Mouse (Mus musculus): Measurements from ENCODE around the gene Gm28374. TPM values are rescaled to one million over a fixed set of nuclear protein-coding genes. Genes with fewer than 3 reads are reported as not detected.

The Gm28374 gene
- polyA plus RNA-seq, 1 experiment from 2014 or later: 1.0 TPM

GRCm38 (mm10) chr19:6071261-6071660 lies 10.8 kb downstream of the Gm28374 start:
- H3K9ac ChIP-seq: no peak overlapping the region
- H3K4me3 ChIP-seq (ENCODE audit: low read depth, low read length): no peak overlapping the region
- H3K9me3 ChIP-seq (ENCODE audit: low read depth, low read length): no peaks in the 10 kb centered on the region
- no peak for TF ChIP-seq CTCF (IDR thresholded peaks at IDR 0.05; ENCODE audit: low read depth)
- peaks cover 58% of the 10 kb centered on the region for H3K36me3 ChIP-seq (ENCODE audit: insufficient read depth)
- no peak overlapping the region for H3K4me2 ChIP-seq
- 91% methylated on average over 19 of the region's 19 CpGs for WGBS
- H3K27ac ChIP-seq (ENCODE audit: low read depth): no peak overlapping the region
- peaks cover 12% of the 10 kb centered on the region; the same call in 1 of the 2 replicates for H3K4me1 ChIP-seq (ENCODE audit: insufficient read depth)
- H3K27me3 ChIP-seq (ENCODE audit: insufficient read depth, low read length): no peaks in the 10 kb centered on the region
- ATAC-seq (ENCODE audit: insufficient read depth) (no peak), DNase-seq (no peak)

- WGBS: 86% methylated on average over 31 of the region's 31 CpGs
- no peak overlapping the region for H3K4me2 ChIP-seq
- H3K4me3 ChIP-seq (ENCODE audit: low read depth, low read length): no peak overlapping the region
- DNase-seq: no peak
- H3K4me1 ChIP-seq (ENCODE audit: insufficient read depth): peaks cover 7% of the 10 kb centered on the region; the same call in 1 of the 2 replicates
- no peak overlapping the region for H3K27ac ChIP-seq (ENCODE audit: low read depth)
- no peak for ATAC-seq (ENCODE audit: insufficient read depth)
- H3K9me3 ChIP-seq (ENCODE audit: low read depth, low read length): no peaks in the 10 kb centered on the region
- no peak for TF ChIP-seq CTCF (IDR thresholded peaks at IDR 0.05; ENCODE audit: low read depth)
- H3K9ac ChIP-seq: no peak overlapping the region
- H3K27me3 ChIP-seq (ENCODE audit: insufficient read depth, low read length): no peaks in the 10 kb centered on the region
- H3K36me3 ChIP-seq (ENCODE audit: insufficient read depth): peaks cover 58% of the 10 kb centered on the region
Measured at GRCm38 (mm10) chr19:6070571-6071250, 11.3 kb downstream of the Gm28374 start.

- WGBS: 83% methylated on average over 10 of the region's 10 CpGs
- Histone ChIP-seq H3K4me1 (ENCODE audit: insufficient read depth) (peaks cover 7% of the 10 kb centered on the region; the same call in 1 of the 2 replicates), H3K4me2 (no peak overlapping the region), H3K9ac (no peak overlapping the region), H3K36me3 (ENCODE audit: insufficient read depth) (peaks cover 50% of the 10 kb centered on the region), H3K4me3 (ENCODE audit: low read depth, low read length) (no peak overlapping the region), H3K27ac (ENCODE audit: low read depth) (no peak overlapping the region), H3K27me3 (ENCODE audit: insufficient read depth, low read length) (no peaks in the 10 kb centered on the region), H3K9me3 (ENCODE audit: low read depth, low read length) (no peaks in the 10 kb centered on the region)
- DNase-seq (no peak), ATAC-seq (ENCODE audit: insufficient read depth) (no peak)
- TF ChIP-seq CTCF (IDR thresholded peaks at IDR 0.05; ENCODE audit: low read depth): no peak
Measured at GRCm38 (mm10) chr19:6069851-6070250, 12.2 kb downstream of the Gm28374 start.

GRCm38 (mm10) chr19:6068951-6069350 lies 13.1 kb downstream of the Gm28374 start:
- H3K36me3 ChIP-seq (ENCODE audit: insufficient read depth): peaks cover 44% of the 10 kb centered on the region
- ATAC-seq (ENCODE audit: insufficient read depth) (no peak), DNase-seq (no peak)
- no peaks in the 10 kb centered on the region for H3K27me3 ChIP-seq (ENCODE audit: insufficient read depth, low read length)
- 73% methylated on average over 4 of the region's 4 CpGs for WGBS
- peaks cover 7% of the 10 kb centered on the region; the same call in 1 of the 2 replicates for H3K4me1 ChIP-seq (ENCODE audit: insufficient read depth)
- H3K9ac ChIP-seq: no peak overlapping the region
- H3K4me3 ChIP-seq (ENCODE audit: low read depth, low read length): no peak overlapping the region
- H3K4me2 ChIP-seq: no peak overlapping the region
- no peak overlapping the region for H3K27ac ChIP-seq (ENCODE audit: low read depth)
- no peaks in the 10 kb centered on the region for H3K9me3 ChIP-seq (ENCODE audit: low read depth, low read length)
- no peak for TF ChIP-seq CTCF (IDR thresholded peaks at IDR 0.05; ENCODE audit: low read depth)

GRCm38 (mm10) chr19:6067724-6068415 lies 14.2 kb downstream of the Gm28374 start, which contains the start of gene Tm7sf2:
Gene Tm7sf2 (minus strand): TSS chr19:6068373.
- Histone ChIP-seq H3K9me3 (ENCODE audit: low read depth, low read length) (no peaks in the 10 kb centered on the region), H3K4me2 (peak within 1 kb of the TSS; percentile 89), H3K4me1 (ENCODE audit: insufficient read depth) (peaks cover 9% of the 10 kb centered on the region; the same call in 1 of the 2 replicates), H3K27ac (ENCODE audit: low read depth) (peak within 1 kb of the TSS; percentile 61; the same call in 1 of the 2 replicates), H3K4me3 (ENCODE audit: low read depth, low read length) (peak within 1 kb of the TSS; percentile 41), H3K9ac (peak within 1 kb of the TSS; percentile 35), H3K36me3 (ENCODE audit: insufficient read depth) (peaks cover 35% of the 10 kb centered on the region), H3K27me3 (ENCODE audit: insufficient read depth, low read length) (no peaks in the 10 kb centered on the region)
- WGBS: 10% methylated on average over 33 of the region's 33 CpGs
- peak; percentile 96 for DNase-seq
- peak; percentile 19; the same call in 1 of the 2 replicates for TF ChIP-seq CTCF (IDR thresholded peaks at IDR 0.05; ENCODE audit: low read depth)
- peak; percentile 96 for ATAC-seq (ENCODE audit: insufficient read depth)

- Histone ChIP-seq H3K4me1 (ENCODE audit: insufficient read depth) (peaks cover 16% of the 10 kb centered on the region; the same call in 1 of the 2 replicates), H3K27ac (ENCODE audit: low read depth) (peak overlapping the region; percentile 61; the same call in 1 of the 2 replicates), H3K9ac (peak overlapping the region; percentile 35), H3K36me3 (ENCODE audit: insufficient read depth) (peaks cover 29% of the 10 kb centered on the region), H3K27me3 (ENCODE audit: insufficient read depth, low read length) (no peaks in the 10 kb centered on the region), H3K4me3 (ENCODE audit: low read depth, low read length) (peak overlapping the region; percentile 41), H3K9me3 (ENCODE audit: low read depth, low read length) (no peaks in the 10 kb centered on the region), H3K4me2 (peak overlapping the region; percentile 89)
- peak; percentile 87 for TF ChIP-seq CTCF (IDR thresholded peaks at IDR 0.05; ENCODE audit: low read depth)
- WGBS: under 1% methylated on average over 30 of the region's 30 CpGs
- DNase-seq (peak; percentile 87), ATAC-seq (ENCODE audit: insufficient read depth) (peak; percentile 48)
Measured at GRCm38 (mm10) chr19:6067011-6067723, 14.9 kb downstream of the Gm28374 start.

Data from lung, embryonic 14.5 days (tissue).